Mouse (Mus musculus): ENCODE results near the gene Snx22. TPM values are rescaled to one million over a fixed set of nuclear protein-coding genes. Genes with fewer than 3 reads are reported as not detected.

Snx22 gene
- polyA plus RNA-seq, 1 experiment from 2014 or later, result 0.44 TPM

DNA sequence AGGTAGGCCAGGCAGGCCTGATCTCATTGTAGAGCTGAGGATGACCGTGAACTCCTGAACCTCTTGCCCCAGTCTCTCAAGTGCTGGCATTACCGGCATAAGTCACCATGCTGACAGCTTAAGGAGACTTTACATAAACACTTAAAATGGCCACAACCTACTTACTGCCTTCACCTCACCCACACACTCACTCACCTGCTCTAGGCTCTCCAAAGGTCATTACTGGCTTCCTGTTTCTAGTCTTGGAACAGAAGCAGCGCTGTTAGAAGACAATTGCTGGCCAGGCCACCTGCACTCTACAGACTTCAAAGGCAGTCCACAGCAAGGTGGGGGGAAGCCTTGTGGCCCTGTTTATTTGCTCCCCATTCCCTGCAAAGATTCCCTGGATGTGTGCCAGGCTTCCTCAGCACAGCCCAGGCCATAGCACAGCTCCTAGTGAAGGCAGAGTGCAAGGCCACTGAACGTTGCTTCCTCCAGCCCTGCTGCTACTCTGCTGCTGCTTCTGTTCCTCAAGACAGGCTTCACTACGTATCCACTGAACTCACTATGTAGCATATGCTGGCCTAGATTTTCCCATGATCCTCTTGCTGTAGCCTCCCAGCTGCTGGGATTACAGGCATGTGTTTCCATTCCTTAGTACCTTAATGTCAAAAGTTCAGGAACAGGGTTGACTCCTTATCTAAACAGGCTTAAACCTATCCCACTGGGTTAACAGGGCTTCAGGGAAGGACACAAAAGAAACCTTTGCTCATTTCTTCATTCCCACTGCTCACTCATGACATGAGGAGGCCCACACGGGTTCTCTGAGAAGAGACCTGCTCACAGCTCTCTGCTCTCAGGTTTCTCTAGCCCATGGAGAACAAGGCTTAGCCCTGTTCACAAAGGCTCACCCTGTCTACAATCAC is 22.1 kb upstream of the Snx22 start:
- ATAC-seq, result no peak

DNA sequence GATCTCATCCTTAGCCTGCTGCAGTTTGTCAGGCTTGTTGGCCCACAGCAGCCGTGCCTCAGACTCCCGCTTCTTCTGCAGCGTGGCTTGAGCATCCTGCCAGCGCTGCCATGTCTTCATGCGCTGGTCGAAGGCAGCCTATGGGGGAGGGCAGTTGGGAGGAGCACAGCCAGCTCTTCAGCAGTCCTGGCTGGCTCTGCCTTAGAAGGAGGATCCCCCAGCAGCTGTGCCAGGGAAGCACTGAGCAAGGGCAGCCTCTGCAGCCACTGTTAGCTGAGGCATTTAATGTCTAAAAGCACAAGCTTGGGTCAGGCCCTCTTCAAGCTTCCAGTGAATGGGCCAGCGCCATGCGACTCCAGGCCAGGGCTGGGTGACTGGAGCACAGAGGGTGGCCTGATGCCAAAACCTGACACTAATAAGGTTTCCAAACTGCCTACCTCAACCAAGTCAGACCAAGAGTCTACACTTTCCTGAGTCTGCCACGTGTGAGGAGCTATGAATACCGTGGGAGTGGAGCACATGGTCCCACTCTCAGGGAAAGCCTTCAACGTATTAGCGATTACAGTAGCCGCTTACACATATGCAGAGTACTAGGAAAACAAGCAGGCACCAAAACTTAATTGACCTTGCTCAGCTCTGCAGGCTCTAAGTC is 21.2 kb upstream of the Snx22 start:
- POLR2A ChIA-PET, result no interaction called here
- in situ Hi-C loops (cut with MboI; ENCODE audit: low pct_unique_long_range_greater_than_20kb), result no loop called here
- no peak for DNase-seq (ENCODE audit: low read depth, low spot score)
- H3K27me3 ChIP-seq, result no peaks in the 10 kb centered on the region
- CTCF ChIA-PET, result interaction anchor here (1.2 to 2.0 kb wide), 3 partner anchors 12 to 23 kb away, joined by 3 to 7 read pairs (median 7); no protein-coding TSS in a partner anchor
- no peak for TF ChIP-seq CTCF (IDR thresholded peaks at IDR 0.05)
- no peak for ATAC-seq

More for the DNA sequence above, 22.1 kb upstream of the Snx22 start:
- ChIA-PET POLR2A (interaction anchor here (1.5 kb wide), 1 partner anchor 13 kb away, joined by 3 read pairs; no protein-coding TSS in a partner anchor), CTCF (interaction anchor here (1.2 to 2.0 kb wide), 3 partner anchors 13 to 23 kb away, joined by 3 to 7 read pairs (median 7); no protein-coding TSS in a partner anchor)
- no peak for TF ChIP-seq CTCF (IDR thresholded peaks at IDR 0.05)
- DNase-seq (ENCODE audit: low read depth, low spot score), result no peak
- in situ Hi-C loops (cut with MboI; ENCODE audit: low pct_unique_long_range_greater_than_20kb), result no loop called here
- no peaks in the 10 kb centered on the region for H3K27me3 ChIP-seq

DNA sequence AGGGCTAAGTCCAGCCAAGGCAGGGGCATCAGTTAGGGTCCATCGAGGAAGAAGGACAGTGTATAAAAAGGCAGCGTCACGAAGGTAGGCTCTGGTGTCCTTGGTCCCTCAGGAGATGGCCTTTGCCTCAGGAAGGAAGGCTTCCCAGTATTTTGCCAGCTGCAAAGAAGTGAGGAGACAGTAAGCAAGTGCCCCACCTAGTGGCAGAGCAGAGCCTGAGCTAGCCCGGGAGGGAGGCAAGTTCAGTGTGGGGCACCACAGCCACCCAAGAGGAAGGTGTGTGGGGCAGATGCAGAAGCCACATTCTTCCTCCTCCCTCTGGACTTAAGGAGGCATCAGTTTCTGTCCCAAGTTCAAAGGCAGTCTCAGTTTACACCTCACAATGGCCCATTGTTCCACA is 18.9 kb upstream of the Snx22 start:
- no peaks in the 10 kb centered on the region for H3K27me3 ChIP-seq
- POLR2A ChIA-PET, result no interaction called here
- DNase-seq (ENCODE audit: low read depth, low spot score), result no peak
- in situ Hi-C loops (cut with MboI; ENCODE audit: low pct_unique_long_range_greater_than_20kb), result no loop called here
- peak; percentile 75 for TF ChIP-seq CTCF (IDR thresholded peaks at IDR 0.05)
- no peak for ATAC-seq
- CTCF ChIA-PET, result interaction anchor here (0.9 to 1.6 kb wide), 3 partner anchors 11 to 21 kb away, joined by 3 read pairs; no protein-coding TSS in a partner anchor

DNA sequence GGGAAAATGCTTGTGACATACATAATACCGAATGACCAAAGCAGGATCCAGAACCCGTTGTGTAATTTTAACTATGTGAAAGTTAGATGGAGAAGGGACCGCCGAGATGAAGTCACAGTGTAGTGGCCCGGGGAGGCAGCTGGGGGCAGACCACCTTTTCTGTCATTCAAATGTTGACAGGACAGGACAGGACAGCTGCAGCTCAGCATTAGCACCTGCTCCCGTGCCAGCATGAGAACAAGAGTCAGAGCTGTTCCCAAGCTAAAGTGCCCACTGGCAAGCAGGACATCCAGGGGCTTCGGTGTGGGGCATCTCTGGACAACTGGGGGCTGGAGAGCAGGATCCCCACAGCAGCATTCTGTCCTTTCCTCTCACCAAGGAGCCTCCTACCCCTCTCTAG is 17.5 kb upstream of the Snx22 start:
- TF ChIP-seq CTCF (IDR thresholded peaks at IDR 0.05), result no peak
- DNase-seq (ENCODE audit: low read depth, low spot score) (no peak), ATAC-seq (no peak)
- ChIA-PET POLR2A (no interaction called here), CTCF (interaction anchor here (1.6 kb wide), 1 partner anchor 12 kb away, joined by 3 read pairs; no protein-coding TSS in a partner anchor)
- in situ Hi-C loops (cut with MboI; ENCODE audit: low pct_unique_long_range_greater_than_20kb), result no loop called here
- H3K27me3 ChIP-seq, result no peaks in the 10 kb centered on the region

DNA sequence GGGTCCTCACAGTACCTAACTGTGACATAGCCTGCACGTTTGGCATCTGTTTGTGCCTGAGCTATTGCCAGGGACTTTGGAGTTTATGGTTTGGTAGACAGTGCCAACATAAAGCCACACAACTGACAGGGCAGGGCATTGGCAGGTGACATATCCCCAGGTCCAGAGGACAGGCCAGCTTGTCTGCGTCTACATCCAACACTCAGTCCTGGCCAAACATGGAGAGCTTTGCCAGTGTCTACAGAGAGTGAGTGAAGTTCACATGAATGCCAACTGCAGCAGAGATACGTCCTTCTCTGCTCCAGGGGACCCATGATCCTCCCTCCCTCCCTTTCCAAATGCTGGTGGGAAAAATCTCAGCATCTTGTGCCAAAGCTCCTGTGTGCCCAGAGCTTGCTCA is 14.7 kb upstream of the Snx22 start:
- ChIA-PET CTCF (interaction anchor here (1.2 to 1.3 kb wide), 2 partner anchors 10 to 17 kb away, joined by 3 read pairs; no protein-coding TSS in a partner anchor), POLR2A (no interaction called here)
- in situ Hi-C loops (cut with MboI; ENCODE audit: low pct_unique_long_range_greater_than_20kb), result no loop called here
- no peaks in the 10 kb centered on the region for H3K27me3 ChIP-seq
- TF ChIP-seq CTCF (IDR thresholded peaks at IDR 0.05), result no peak
- DNase-seq (ENCODE audit: low read depth, low spot score) (no peak), ATAC-seq (no peak)

DNA sequence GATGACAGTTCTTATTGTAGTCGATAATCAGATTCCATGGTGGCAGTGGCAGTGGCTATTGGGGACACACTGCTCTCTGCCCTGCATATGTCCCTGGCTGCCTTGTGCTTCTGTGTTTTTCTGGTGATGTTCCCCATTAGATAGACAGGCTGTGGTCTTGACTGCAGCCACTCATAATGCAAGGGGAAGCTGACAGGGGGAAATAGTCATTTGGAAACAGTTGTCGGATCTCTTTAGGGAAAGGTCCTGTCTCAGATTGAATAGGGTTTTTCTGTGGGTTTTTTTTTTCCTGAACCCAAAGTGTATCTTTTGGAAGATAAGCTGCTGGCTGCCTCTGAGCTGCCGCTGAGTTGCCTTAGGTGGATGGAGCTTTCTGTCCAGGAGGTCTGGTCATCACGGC is 12.5 kb upstream of the Snx22 start:
- POLR2A ChIA-PET, result no interaction called here
- ATAC-seq (no peak), DNase-seq (ENCODE audit: low read depth, low spot score) (no peak)
- H3K27me3 ChIP-seq, result no peaks in the 10 kb centered on the region
- CTCF ChIA-PET, result no interaction called here
- no peak for TF ChIP-seq CTCF (IDR thresholded peaks at IDR 0.05)
- in situ Hi-C loops (cut with MboI; ENCODE audit: low pct_unique_long_range_greater_than_20kb), result no loop called here

DNA sequence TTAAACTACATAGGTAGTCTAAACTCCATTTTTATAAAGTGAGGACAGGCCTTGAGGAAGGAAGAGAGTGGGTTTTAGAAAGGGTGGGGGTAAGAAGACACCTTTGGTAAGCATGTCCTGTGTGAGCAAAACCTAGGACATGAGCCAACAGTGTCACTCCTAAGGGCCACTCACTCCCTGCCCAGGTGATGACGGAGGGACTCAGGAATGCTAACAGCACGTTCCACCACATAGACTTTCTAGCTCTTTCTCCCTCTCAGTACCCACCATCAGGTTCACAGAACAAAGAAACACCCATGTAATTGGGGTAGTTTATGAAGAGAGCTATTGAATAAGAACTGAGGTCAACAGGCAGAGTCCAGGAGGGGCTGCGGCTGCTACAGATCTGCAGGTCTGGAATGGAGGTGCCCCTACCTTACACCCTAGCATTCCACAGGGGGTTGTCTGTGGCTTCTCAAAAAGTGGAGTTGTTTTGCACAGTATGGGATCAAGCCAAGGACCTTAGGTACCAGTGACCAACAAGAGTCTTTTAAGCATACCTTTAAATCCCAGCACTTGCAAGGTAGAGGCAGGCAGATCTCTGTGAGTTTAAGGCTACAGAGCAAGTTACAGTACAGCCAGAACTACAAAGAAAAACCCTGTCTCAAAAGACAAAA is 11.4 kb upstream of the Snx22 start:
- ChIA-PET POLR2A (no interaction called here), CTCF (no interaction called here)
- ATAC-seq (no peak), DNase-seq (ENCODE audit: low read depth, low spot score) (no peak)
- no peaks in the 10 kb centered on the region for H3K27me3 ChIP-seq
- in situ Hi-C loops (cut with MboI; ENCODE audit: low pct_unique_long_range_greater_than_20kb), result no loop called here
- TF ChIP-seq CTCF (IDR thresholded peaks at IDR 0.05), result no peak

DNA sequence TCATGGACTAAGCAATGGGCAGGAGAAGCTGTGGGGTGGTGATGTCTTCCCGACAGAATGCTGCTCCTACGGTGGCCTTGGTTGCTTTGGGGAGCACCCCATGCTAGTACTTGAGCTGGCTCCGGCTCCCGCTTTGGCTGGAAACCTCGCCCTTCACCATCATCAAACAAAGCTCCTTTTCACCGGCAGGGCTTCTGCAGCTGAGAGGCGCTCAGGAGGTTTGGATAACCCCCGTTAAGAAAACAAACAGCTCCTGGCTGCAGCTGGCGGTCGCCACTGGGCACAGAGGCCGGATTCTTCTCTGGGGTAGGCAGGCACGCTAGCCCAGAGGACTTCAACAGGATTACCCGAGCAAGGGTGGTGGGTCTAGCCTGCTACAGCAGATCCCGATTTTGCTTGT is 9.0 kb upstream of the Snx22 start:
- ChIA-PET CTCF (interaction anchor here (1.3 kb wide), 1 partner anchor 13 kb away, joined by 3 read pairs; no protein-coding TSS in a partner anchor), POLR2A (no interaction called here)
- H3K27me3 ChIP-seq, result no peaks in the 10 kb centered on the region
- in situ Hi-C loops (cut with MboI; ENCODE audit: low pct_unique_long_range_greater_than_20kb), result no loop called here
- no peak for TF ChIP-seq CTCF (IDR thresholded peaks at IDR 0.05)
- no peak for ATAC-seq
- DNase-seq (ENCODE audit: low read depth, low spot score), result no peak

DNA sequence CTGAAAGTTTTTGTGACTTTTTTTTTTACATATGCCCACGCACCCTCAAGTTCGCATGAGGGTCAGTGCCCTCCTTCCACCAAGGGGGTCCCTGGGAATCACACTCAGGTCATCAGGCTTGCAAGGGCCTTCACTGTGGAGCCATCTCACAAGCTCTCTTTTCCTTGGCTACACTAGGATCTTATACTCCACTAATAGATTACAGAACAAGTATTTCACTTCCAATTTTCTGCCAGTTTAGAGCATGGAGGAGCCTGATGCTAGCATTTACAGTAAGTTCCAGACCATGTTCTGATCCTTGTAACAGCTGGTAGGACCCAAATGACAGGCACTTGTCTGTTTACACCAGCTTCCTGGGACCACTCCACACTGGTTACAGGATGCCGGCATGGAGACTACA is 8.6 kb upstream of the Snx22 start:
- in situ Hi-C loops (cut with MboI; ENCODE audit: low pct_unique_long_range_greater_than_20kb), result no loop called here
- POLR2A ChIA-PET, result no interaction called here

DNA sequence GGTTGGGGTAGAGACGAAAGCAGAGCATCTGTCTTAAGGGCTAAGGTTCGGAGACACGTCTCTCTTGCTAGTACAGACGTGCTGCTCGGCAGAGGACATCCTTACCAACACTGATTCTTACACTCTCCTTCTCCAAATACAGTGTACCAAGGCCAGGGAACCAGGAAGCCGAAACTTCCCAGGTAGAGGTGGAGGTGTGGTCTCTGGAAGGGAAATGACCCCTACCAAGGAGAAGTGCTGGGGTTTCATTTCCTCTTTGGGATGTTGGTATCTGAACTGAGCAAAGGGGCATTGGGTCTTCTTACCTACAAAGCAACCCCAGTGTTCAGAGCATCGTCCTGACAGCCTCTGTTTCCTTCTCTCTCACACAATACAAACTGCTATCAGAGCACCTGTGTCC is 3.2 kb upstream of the Snx22 start:
- peaks cover 14% of the 10 kb centered on the region for H3K27me3 ChIP-seq
- DNase-seq (ENCODE audit: low read depth, low spot score), result no peak
- no peak for TF ChIP-seq CTCF (IDR thresholded peaks at IDR 0.05)
- ChIA-PET CTCF (no interaction called here), POLR2A (no interaction called here)
- no peak for ATAC-seq
- in situ Hi-C loops (cut with MboI; ENCODE audit: low pct_unique_long_range_greater_than_20kb), result no loop called here

More for the DNA sequence above, 8.6 kb upstream of the Snx22 start:
- CTCF ChIA-PET, result interaction anchor here (1.3 kb wide), 1 partner anchor 13 kb away, joined by 3 read pairs; no protein-coding TSS in a partner anchor
- TF ChIP-seq CTCF (IDR thresholded peaks at IDR 0.05), result no peak
- DNase-seq (ENCODE audit: low read depth, low spot score), result no peak
- ATAC-seq, result no peak
- no peaks in the 10 kb centered on the region for H3K27me3 ChIP-seq

All from Patski (cell line).